Mouse (Mus musculus) midbrain, embryonic 11.5 days (tissue): ENCODE data around the gene Olfr1303. TPM values are rescaled to one million over a fixed set of nuclear protein-coding genes. Genes with fewer than 3 reads are reported as not detected.

Experiments used
- ATAC-seq: fragments of 200-750 bp; cut with Nextera tagmentation; 2 replicates; pipeline ENCODE4 v1.8.0; 2017; ENCODE audit warnings: moderate TSS enrichment, moderate library complexity; ENCODE audit not compliant: low FRiP score
- DNase-seq: peaks from one replicate; pipeline ENCODE4 v3.0.0; 2015; ENCODE audit warnings: low spot score; ENCODE audit errors: missing footprints
- H3K27ac ChIP-seq: fragments of 300-500 bp; sonication (generic); 2 replicates; pipeline ENCODE4 v1.5.1; 2014; ENCODE audit warnings: low read depth, low read length
- H3K27me3 ChIP-seq: fragments of 300-500 bp; sonication (generic); 2 replicates; pipeline ENCODE4 v1.6.1; 2014; ENCODE audit warnings: mild to moderate bottlenecking, low read length, moderate library complexity, mixed read lengths; ENCODE audit not compliant: control insufficient read depth, insufficient read depth
- H3K36me3 ChIP-seq: fragments of 300-500 bp; sonication (generic); 2 replicates; pipeline ENCODE4 v1.6.1; 2014; ENCODE audit warnings: mild to moderate bottlenecking, low read length, moderate library complexity, mixed read lengths; ENCODE audit not compliant: control insufficient read depth, insufficient read depth
- H3K4me1 ChIP-seq: fragments of 300-500 bp; sonication (generic); 2 replicates; pipeline ENCODE4 v1.6.1; 2014; ENCODE audit warnings: low read length; ENCODE audit not compliant: control insufficient read depth, insufficient read depth
- H3K4me2 ChIP-seq: fragments of 300-500 bp; sonication (generic); 2 replicates; pipeline ENCODE4 v1.6.1; 2014; ENCODE audit warnings: mild to moderate bottlenecking, moderate library complexity
- H3K4me3 ChIP-seq: fragments of 300-500 bp; sonication (generic); 2 replicates; pipeline ENCODE4 v1.5.1; 2014; ENCODE audit warnings: low read depth, low read length
- H3K9ac ChIP-seq: fragments of 300-500 bp; sonication (generic); 2 replicates; pipeline ENCODE4 v1.6.1; 2014; ENCODE audit warnings: low read length
- H3K9me3 ChIP-seq: fragments of 300-500 bp; sonication (generic); 2 replicates; pipeline ENCODE4 v1.6.1; 2016; ENCODE audit warnings: low read length; ENCODE audit not compliant: control insufficient read depth
- WGBS: fragments of 180-500 bp; shearing (Covaris S2); extraction: QIAGEN DNeasy Blood & Tissue Kit; methylation state at CpG from one replicate; pipeline ENCODE4 v1.1.7; 2014; 5-methylcytosine and 5-hydroxymethylcytosine counted together
- polyA plus RNA-seq: library from polyadenylated mRNA; unstranded; fragments of >200 nt; fragmentation: Nextera tagmentation; extraction: Ambion mirVana; gene quantifications from 2 replicates; pipeline ENCODE4 v1.2.1, GENCODE M21; 2014

The Olfr1303 gene
- not detected in 2 replicates for polyA plus RNA-seq

DNA sequence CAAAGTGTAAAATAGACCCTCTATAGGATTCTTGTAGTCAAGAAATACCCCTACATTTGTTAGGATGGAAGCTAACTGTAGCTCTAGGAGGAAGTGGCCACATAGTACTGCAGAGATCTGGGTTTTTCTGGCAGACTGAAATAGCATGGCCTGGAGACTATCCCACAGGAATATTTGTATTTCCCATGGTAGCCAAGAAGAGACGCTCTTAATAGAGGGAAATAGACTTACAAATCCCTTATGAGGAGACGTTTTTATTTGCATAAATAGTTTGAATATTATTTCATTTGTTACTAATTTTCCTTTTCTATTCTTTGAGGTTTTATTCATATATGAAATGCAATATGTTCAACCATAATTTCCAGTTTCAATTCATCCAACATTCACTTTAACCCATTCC, at the start of gene Olfr1303:
Gene Olfr1303, minus strand, starts transcription at position 101 of the 400 bp plus-strand sequence.
- H3K36me3 ChIP-seq, result no peaks in the 10 kb centered on the region
- no peaks in the 10 kb centered on the region for H3K9me3 ChIP-seq
- no peak within 1 kb of the TSS for H3K4me3 ChIP-seq
- no peak within 1 kb of the TSS for H3K4me2 ChIP-seq
- H3K4me1 ChIP-seq, result no peaks in the 10 kb centered on the region
- no peak within 1 kb of the TSS for H3K27ac ChIP-seq
- DNase-seq, result no peak
- H3K27me3 ChIP-seq, result no peaks in the 10 kb centered on the region
- no peak within 1 kb of the TSS for H3K9ac ChIP-seq
- 78% methylated on average over 2 of the region's 2 CpGs for WGBS
- no peak for ATAC-seq

DNA sequence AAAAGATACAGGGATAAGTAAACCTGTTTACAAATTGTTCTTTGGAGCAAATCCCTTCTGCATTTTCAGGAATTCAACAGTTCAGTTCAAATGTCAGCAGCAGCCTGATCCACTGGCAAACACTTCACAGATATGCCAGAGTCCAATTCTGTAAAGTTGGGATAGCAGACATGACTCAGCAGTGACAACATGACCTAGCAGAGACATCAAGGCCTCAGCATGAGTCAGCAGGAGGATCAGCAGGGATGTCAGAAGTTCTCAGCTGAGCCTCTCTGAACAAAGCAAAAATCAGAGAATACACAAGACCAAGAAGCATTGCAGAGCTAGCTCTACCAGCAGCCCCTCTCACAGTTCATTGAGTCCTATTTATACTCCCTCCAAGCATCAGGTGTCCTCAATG, 7.2 kb downstream of the Olfr1303 start:
- ATAC-seq (no peak), DNase-seq (no peak)
- H3K9me3 ChIP-seq, result no peaks in the 10 kb centered on the region
- H3K4me1 ChIP-seq, result no peaks in the 10 kb centered on the region
- H3K36me3 ChIP-seq, result no peaks in the 10 kb centered on the region
- no peak overlapping the region for H3K4me2 ChIP-seq
- no peak overlapping the region for H3K4me3 ChIP-seq
- H3K9ac ChIP-seq, result no peak overlapping the region
- H3K27ac ChIP-seq, result no peak overlapping the region
- no peaks in the 10 kb centered on the region for H3K27me3 ChIP-seq

DNA sequence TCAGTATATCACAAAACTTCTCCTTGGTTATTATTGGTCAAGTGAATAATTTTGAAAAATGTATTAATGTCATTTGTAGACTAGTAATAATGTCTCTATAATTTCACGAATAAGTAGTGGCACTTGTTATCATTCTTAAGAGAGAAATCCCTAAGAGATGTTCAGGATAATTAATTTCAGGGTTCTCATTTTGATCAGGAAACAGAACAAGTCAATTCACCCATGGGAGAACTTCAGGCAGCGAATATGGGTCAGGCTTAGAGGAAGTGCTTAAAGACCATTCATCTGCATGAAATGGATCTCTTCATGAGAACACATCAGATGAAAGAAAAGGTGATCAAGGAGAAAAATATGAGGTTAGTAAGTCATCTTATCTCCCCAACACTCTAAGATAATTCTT, 43.0 kb downstream of the Olfr1303 start, which contains the start of gene Olfr1302:
Gene Olfr1302, plus strand, starts transcription at position 301 of the 400 bp plus-strand sequence.
- Histone ChIP-seq H3K4me3 (no peak within 1 kb of the TSS), H3K9me3 (no peaks in the 10 kb centered on the region), H3K4me2 (no peak within 1 kb of the TSS), H3K9ac (no peak within 1 kb of the TSS), H3K36me3 (no peaks in the 10 kb centered on the region), H3K27me3 (no peaks in the 10 kb centered on the region), H3K27ac (no peak within 1 kb of the TSS), H3K4me1 (no peaks in the 10 kb centered on the region)
- no peak for ATAC-seq
- 85% methylated on average over 2 of the region's 2 CpGs for WGBS
- no peak for DNase-seq

Other genes with a start within 250 kb of the Olfr1303 start
- not detected in 2 replicates for gene Olfr1297, start 193.8 kb downstream of the Olfr1303 start, polyA plus RNA-seq
- not detected in 2 replicates for gene Olfr1298, start 171.1 kb downstream of the Olfr1303 start, polyA plus RNA-seq
- not detected in 2 replicates for gene Olfr1299, start 158.9 kb downstream of the Olfr1303 start, polyA plus RNA-seq
- not detected in 2 replicates for gene Olfr1301, start 69.3 kb downstream of the Olfr1303 start, polyA plus RNA-seq
- not detected in 2 replicates for gene Olfr1302, start 42.9 kb downstream of the Olfr1303 start, polyA plus RNA-seq
- not detected in 2 replicates for gene Olfr1305, start 56.8 kb upstream of the Olfr1303 start, polyA plus RNA-seq
- gene Olfr1306, start 95.9 kb upstream of the Olfr1303 start, polyA plus RNA-seq, result not detected in 2 replicates
- not detected in 2 replicates for gene Olfr1307, start 129.1 kb upstream of the Olfr1303 start, polyA plus RNA-seq
- gene Olfr1308, start 144.6 kb upstream of the Olfr1303 start, polyA plus RNA-seq, result not detected in 2 replicates
- not detected in 2 replicates for gene Olfr1309, start 169.9 kb upstream of the Olfr1303 start, polyA plus RNA-seq
- not detected in 2 replicates for gene Olfr1310, start 192.4 kb upstream of the Olfr1303 start, polyA plus RNA-seq
- gene Olfr1311, start 204.1 kb upstream of the Olfr1303 start, polyA plus RNA-seq, result not detected in 2 replicates
- not detected in 2 replicates for gene Olfr1312, start 229.9 kb upstream of the Olfr1303 start, polyA plus RNA-seq